Mouse (Mus musculus) gastrocnemius, postnatal 10 days (tissue): ENCODE measurements around the gene Clic3. TPM values are rescaled to one million over a fixed set of nuclear protein-coding genes. Genes with fewer than 3 reads are reported as not detected.
A peak's percentile ranks its signal among the peaks of the same experiment; 100 is the strongest.

Experiments used
- DNase-seq: peaks from one replicate; pipeline ENCODE4 v3.0.0; 2021; ENCODE audit warnings: mixed read lengths
- total RNA-seq, 2 experiments: library from RNA; stranded (reverse); gene quantifications; 2 replicates each; pipeline ENCODE4 v1.2.3; 2021

Gene Clic3
- total RNA-seq, 2 experiments from 2014 or later: 0.52 TPM; not detected in 1

- DNase-seq: no peak
Observed at GRCm38 (mm10) chr2:25442682-25443081, 14.0 kb upstream of the Clic3 start.

- no peak for DNase-seq
Observed at GRCm38 (mm10) chr2:25450853-25451647, 5.6 kb upstream of the Clic3 start.

GRCm38 (mm10) chr2:25452951-25453350 is 3.7 kb upstream of the Clic3 start:
- DNase-seq: no peak

- DNase-seq: no peak
Observed at GRCm38 (mm10) chr2:25457022-25457896, 621 bp downstream of the Clic3 start.

- peak; percentile 69 for DNase-seq
Observed at GRCm38 (mm10) chr2:25458911-25459310, 2.3 kb downstream of the Clic3 start.

GRCm38 (mm10) chr2:25460135-25460534 is 3.5 kb downstream of the Clic3 start:
- peak; percentile 38 for DNase-seq

- DNase-seq: peak; percentile 82
Observed at GRCm38 (mm10) chr2:25460551-25461309, 4.1 kb downstream of the Clic3 start, which contains the start of gene Paxx. Paxx (minus strand) TSS chr2:25461094.

GRCm38 (mm10) chr2:25461407-25461806 is 4.8 kb downstream of the Clic3 start:
- no peak for DNase-seq

GRCm38 (mm10) chr2:25463630-25464029 is 7.0 kb downstream of the Clic3 start:
- no peak for DNase-seq

GRCm38 (mm10) chr2:25465256-25465655 is 8.6 kb downstream of the Clic3 start:
- no peak for DNase-seq

GRCm38 (mm10) chr2:25465816-25466635 is 9.4 kb downstream of the Clic3 start:
- no peak for DNase-seq

GRCm38 (mm10) chr2:25467606-25468303 is 11.1 kb downstream of the Clic3 start:
- no peak for DNase-seq

GRCm38 (mm10) chr2:25468962-25469915 is 12.6 kb downstream of the Clic3 start:
- peak; percentile 48 for DNase-seq

GRCm38 (mm10) chr2:25469969-25470368 is 13.3 kb downstream of the Clic3 start, which contains the start of gene Ptgds:
Ptgds (minus strand) TSS chr2:25470046.
- DNase-seq: no peak

GRCm38 (mm10) chr2:25472550-25472949 is 15.9 kb downstream of the Clic3 start:
- no peak for DNase-seq

GRCm38 (mm10) chr2:25477541-25477940 is 20.9 kb downstream of the Clic3 start:
- no peak for DNase-seq

- DNase-seq: no peak
Observed at GRCm38 (mm10) chr2:25477967-25478675, 21.5 kb downstream of the Clic3 start.

GRCm38 (mm10) chr2:25479551-25480311 is 23.1 kb downstream of the Clic3 start:
- no peak for DNase-seq
